Mouse (Mus musculus): Measurements from ENCODE around the gene Pex6. TPM values are rescaled to one million over a fixed set of nuclear protein-coding genes. Genes with fewer than 3 reads are reported as not detected.

Gene Pex6
- polyA plus RNA-seq, 1 experiment from 2014 or later = 36.9 TPM

- Histone ChIP-seq H3K27ac (no peak overlapping the region), H3K36me3 (peaks cover 59% of the 10 kb centered on the region), H3K4me3 (peak overlapping the region; percentile 75), H3K4me1 (peaks cover 21% of the 10 kb centered on the region), H3K9ac (peak overlapping the region; percentile 64), H3K4me2 (replicated peaks) (peak overlapping the region; percentile 89), H3K9me3 (no peaks in the 10 kb centered on the region), H3K27me3 (replicated peaks) (no peaks in the 10 kb centered on the region)
- peak; percentile 5; the same call in 1 of the 2 replicates for ATAC-seq (ENCODE audit: low FRiP score, low read depth)
- 26% methylated on average over 12 of the region's 12 CpGs for WGBS
These were observed 29.7 kb upstream of the Pex6 start for GRCm38 (mm10) chr17:46681466-46682118.

- 78% methylated on average over 16 of the region's 16 CpGs for WGBS
- ATAC-seq (ENCODE audit: low FRiP score, low read depth) = no peak
- peaks cover 59% of the 10 kb centered on the region for H3K36me3 ChIP-seq
- no peak overlapping the region for H3K9ac ChIP-seq
- H3K4me2 ChIP-seq (replicated peaks) = no peak overlapping the region
- no peak overlapping the region for H3K27ac ChIP-seq
- no peaks in the 10 kb centered on the region for H3K9me3 ChIP-seq
- peaks cover 21% of the 10 kb centered on the region for H3K4me1 ChIP-seq
- H3K4me3 ChIP-seq = no peak overlapping the region
- H3K27me3 ChIP-seq (replicated peaks) = no peaks in the 10 kb centered on the region
These were observed 28.4 kb upstream of the Pex6 start for GRCm38 (mm10) chr17:46682654-46683389.

GRCm38 (mm10) chr17:46685913-46686312, 25.4 kb upstream of the Pex6 start:
- WGBS = 92% methylated on average over 6 of the region's 6 CpGs
- Histone ChIP-seq H3K4me3 (no peak overlapping the region), H3K9ac (no peak overlapping the region), H3K27ac (no peak overlapping the region), H3K27me3 (replicated peaks) (no peaks in the 10 kb centered on the region), H3K4me1 (peaks cover 8% of the 10 kb centered on the region), H3K9me3 (no peaks in the 10 kb centered on the region), H3K4me2 (replicated peaks) (no peak overlapping the region), H3K36me3 (peaks cover 55% of the 10 kb centered on the region)
- no peak for ATAC-seq (ENCODE audit: low FRiP score, low read depth)

GRCm38 (mm10) chr17:46690665-46691064, 20.6 kb upstream of the Pex6 start:
- Histone ChIP-seq H3K4me3 (no peak overlapping the region), H3K36me3 (peaks cover 28% of the 10 kb centered on the region), H3K27me3 (replicated peaks) (no peaks in the 10 kb centered on the region), H3K9ac (no peak overlapping the region), H3K27ac (no peak overlapping the region), H3K4me1 (no peaks in the 10 kb centered on the region), H3K4me2 (replicated peaks) (no peak overlapping the region), H3K9me3 (no peaks in the 10 kb centered on the region)
- WGBS = 95% methylated on average over 12 of the region's 12 CpGs
- no peak for ATAC-seq (ENCODE audit: low FRiP score, low read depth)

- Histone ChIP-seq H3K9ac (no peak overlapping the region), H3K4me3 (no peak overlapping the region), H3K27ac (no peak overlapping the region), H3K36me3 (peaks cover 25% of the 10 kb centered on the region), H3K27me3 (replicated peaks) (no peaks in the 10 kb centered on the region), H3K4me2 (replicated peaks) (no peak overlapping the region), H3K4me1 (no peaks in the 10 kb centered on the region), H3K9me3 (no peaks in the 10 kb centered on the region)
- ATAC-seq (ENCODE audit: low FRiP score, low read depth) = no peak
- WGBS = 96% methylated on average over 2 of the region's 2 CpGs
These were observed 19.9 kb upstream of the Pex6 start for GRCm38 (mm10) chr17:46691390-46691789.

GRCm38 (mm10) chr17:46694517-46695063, 16.7 kb upstream of the Pex6 start:
- H3K27me3 ChIP-seq (replicated peaks) = no peaks in the 10 kb centered on the region
- WGBS = 68% methylated on average over 1 of the region's 1 CpGs
- H3K27ac ChIP-seq = no peak overlapping the region
- H3K4me1 ChIP-seq = no peaks in the 10 kb centered on the region
- no peak for ATAC-seq (ENCODE audit: low FRiP score, low read depth)
- no peaks in the 10 kb centered on the region for H3K9me3 ChIP-seq
- H3K4me2 ChIP-seq (replicated peaks) = no peak overlapping the region
- peaks cover 32% of the 10 kb centered on the region for H3K36me3 ChIP-seq
- H3K9ac ChIP-seq = no peak overlapping the region
- no peak overlapping the region for H3K4me3 ChIP-seq

GRCm38 (mm10) chr17:46698515-46698914, 12.7 kb upstream of the Pex6 start:
- Histone ChIP-seq H3K27me3 (replicated peaks) (no peaks in the 10 kb centered on the region), H3K9me3 (no peaks in the 10 kb centered on the region), H3K27ac (no peak overlapping the region), H3K4me2 (replicated peaks) (no peak overlapping the region), H3K4me3 (no peak overlapping the region), H3K9ac (no peak overlapping the region), H3K36me3 (peaks cover 28% of the 10 kb centered on the region), H3K4me1 (peaks cover 22% of the 10 kb centered on the region)
- WGBS = 89% methylated on average over 6 of the region's 6 CpGs
- no peak for ATAC-seq (ENCODE audit: low FRiP score, low read depth)

GRCm38 (mm10) chr17:46699245-46699644, 12.0 kb upstream of the Pex6 start:
- no peaks in the 10 kb centered on the region for H3K9me3 ChIP-seq
- H3K9ac ChIP-seq = no peak overlapping the region
- no peak overlapping the region for H3K27ac ChIP-seq
- peaks cover 30% of the 10 kb centered on the region for H3K4me1 ChIP-seq
- peaks cover 28% of the 10 kb centered on the region for H3K36me3 ChIP-seq
- H3K27me3 ChIP-seq (replicated peaks) = no peaks in the 10 kb centered on the region
- 46% methylated on average over 5 of the region's 5 CpGs for WGBS
- ATAC-seq (ENCODE audit: low FRiP score, low read depth) = no peak
- no peak overlapping the region for H3K4me2 ChIP-seq (replicated peaks)
- H3K4me3 ChIP-seq = no peak overlapping the region

GRCm38 (mm10) chr17:46699912-46700311, 11.4 kb upstream of the Pex6 start:
- Histone ChIP-seq H3K4me1 (peaks cover 30% of the 10 kb centered on the region), H3K4me2 (replicated peaks) (no peak overlapping the region), H3K4me3 (no peak overlapping the region), H3K27ac (no peak overlapping the region), H3K9ac (no peak overlapping the region), H3K36me3 (peaks cover 28% of the 10 kb centered on the region), H3K9me3 (no peaks in the 10 kb centered on the region), H3K27me3 (replicated peaks) (no peaks in the 10 kb centered on the region)
- 92% methylated on average over 3 of the region's 3 CpGs for WGBS
- no peak for ATAC-seq (ENCODE audit: low FRiP score, low read depth)

GRCm38 (mm10) chr17:46701489-46701888, 9.8 kb upstream of the Pex6 start:
- no peak for ATAC-seq (ENCODE audit: low FRiP score, low read depth)
- H3K4me3 ChIP-seq = no peak overlapping the region
- H3K27ac ChIP-seq = no peak overlapping the region
- WGBS = 79% methylated on average over 12 of the region's 12 CpGs
- H3K36me3 ChIP-seq = peaks cover 24% of the 10 kb centered on the region
- no peak overlapping the region for H3K4me2 ChIP-seq (replicated peaks)
- no peaks in the 10 kb centered on the region for H3K27me3 ChIP-seq (replicated peaks)
- H3K9me3 ChIP-seq = no peaks in the 10 kb centered on the region
- H3K9ac ChIP-seq = 0 out of 2 replicates have a peak overlapping the region, but pooled peaks have one; percentile 10
- peaks cover 35% of the 10 kb centered on the region for H3K4me1 ChIP-seq

GRCm38 (mm10) chr17:46702100-46702499, 9.2 kb upstream of the Pex6 start:
- H3K4me1 ChIP-seq = peaks cover 35% of the 10 kb centered on the region
- 91% methylated on average over 12 of the region's 12 CpGs for WGBS
- H3K4me3 ChIP-seq = no peak overlapping the region
- H3K36me3 ChIP-seq = peaks cover 21% of the 10 kb centered on the region
- no peak overlapping the region for H3K27ac ChIP-seq
- no peaks in the 10 kb centered on the region for H3K9me3 ChIP-seq
- H3K9ac ChIP-seq = peak overlapping the region; percentile 10; the same call in 1 of the 2 replicates
- no peak for ATAC-seq (ENCODE audit: low FRiP score, low read depth)
- no peak overlapping the region for H3K4me2 ChIP-seq (replicated peaks)
- no peaks in the 10 kb centered on the region for H3K27me3 ChIP-seq (replicated peaks)

- no peak for ATAC-seq (ENCODE audit: low FRiP score, low read depth)
- no peaks in the 10 kb centered on the region for H3K9me3 ChIP-seq
- H3K27ac ChIP-seq = no peak overlapping the region
- 88% methylated on average over 5 of the region's 5 CpGs for WGBS
- peaks cover 35% of the 10 kb centered on the region for H3K4me1 ChIP-seq
- no peak overlapping the region for H3K4me3 ChIP-seq
- H3K4me2 ChIP-seq (replicated peaks) = peak overlapping the region; percentile 82
- H3K36me3 ChIP-seq = peaks cover 20% of the 10 kb centered on the region; the same call in 1 of the 2 replicates
- peak overlapping the region; percentile 93; the same call in 1 of the 2 replicates for H3K9ac ChIP-seq
- no peaks in the 10 kb centered on the region for H3K27me3 ChIP-seq (replicated peaks)
These were observed 8.8 kb upstream of the Pex6 start for GRCm38 (mm10) chr17:46702506-46702905.
